Mouse (Mus musculus) cortical plate, adult 2 months (tissue): ENCODE measurements at regions not wholly inside any gene's neighbourhood (a gene's known extent, or its start where the extent isn't known, plus 50 kb on each side); places are given as distances from the start of the nearest gene placed in this dataset.

ENCODE experiments used
- CTCF ChIP-seq: fragments of 200-500 bp; IDR thresholded peaks from 2 replicates; pipeline ENCODE4 v1.5.1; 2011; ENCODE audit warnings: mild to moderate bottlenecking, control low read depth, low read length; ENCODE audit not compliant: insufficient read depth; ENCODE audit errors: extremely low read depth
- POLR2A ChIP-seq: fragments of 200-500 bp; IDR thresholded peaks from 2 replicates; pipeline ENCODE4 v1.6.1; 2011; ENCODE audit warnings: mild to moderate bottlenecking, low read length, control low read depth; ENCODE audit not compliant: insufficient read depth; ENCODE audit errors: extremely low read depth

GRCm38 (mm10) chr14:105402556-105402955, 144.2 kb downstream of the Ndfip2 start:
- TF ChIP-seq POLR2A (no peak), CTCF (no peak)
